Mouse (Mus musculus): Measurements from ENCODE around the gene Nipa2. TPM values are rescaled to one million over a fixed set of nuclear protein-coding genes. Genes with fewer than 3 reads are reported as not detected.
A peak's percentile ranks its signal among the peaks of the same experiment; 100 is the strongest.

Nipa2 gene
- polyA plus RNA-seq (2021), result 57.4 TPM

GRCm38 (mm10) chr7:55962004-55962908 lies at the start of gene Nipa2:
TSS of gene Nipa2 (minus strand) at chr7:55962476.
- DNase-seq (ENCODE audit: low read depth, low spot score) (peak; percentile 50), ATAC-seq (peak; percentile 96)
- ChIA-PET POLR2A (no interaction called here), CTCF (interaction anchor here (1.1 kb wide), 2 partner anchors 10 to 11 kb away, joined by 3 read pairs; no protein-coding TSS in a partner anchor)
- no peak for TF ChIP-seq CTCF (IDR thresholded peaks at IDR 0.05)
- H3K27me3 ChIP-seq, result no peaks in the 10 kb centered on the region
- in situ Hi-C loops (cut with MboI; ENCODE audit: low pct_unique_long_range_greater_than_20kb), result no loop called here

DNA sequence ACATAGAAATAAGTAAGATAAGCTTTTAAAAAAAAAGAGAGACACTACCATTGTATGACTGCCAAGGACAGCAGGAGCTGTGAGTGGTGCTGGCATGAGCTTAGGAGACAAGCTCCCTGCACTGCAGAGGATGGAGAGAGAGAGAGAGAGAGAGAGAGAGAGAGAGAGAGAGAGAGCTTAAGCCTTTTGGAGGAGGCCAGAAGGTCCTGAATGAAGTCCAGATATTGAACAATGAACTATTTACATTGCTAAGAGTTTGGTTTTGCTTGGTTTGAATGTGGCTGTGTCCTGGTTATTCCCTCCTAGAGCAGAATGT lies 48.7 kb upstream of the Nipa2 start:
- CTCF ChIA-PET, result interaction anchor here (0.8 to 3.0 kb wide), 3 partner anchors 9 to 32 kb away, joined by 4 to 9 read pairs (median 4); partner anchors contain the start of gene Nipa1
- no peak for TF ChIP-seq CTCF (IDR thresholded peaks at IDR 0.05)
- POLR2A ChIA-PET, result no interaction called here
- in situ Hi-C loops (cut with MboI; ENCODE audit: low pct_unique_long_range_greater_than_20kb), result no loop called here
- DNase-seq (ENCODE audit: low read depth, low spot score) (no peak), ATAC-seq (no peak)
- H3K27me3 ChIP-seq, result no peaks in the 10 kb centered on the region

- ATAC-seq, result peak; percentile 82
- ChIA-PET CTCF (interaction anchor here (0.8 to 3.0 kb wide), 3 partner anchors 9 to 32 kb away, joined by 4 to 9 read pairs (median 4); partner anchors contain the start of gene Nipa1), POLR2A (no interaction called here)
- H3K27me3 ChIP-seq, result no peaks in the 10 kb centered on the region
- in situ Hi-C loops (cut with MboI; ENCODE audit: low pct_unique_long_range_greater_than_20kb), result no loop called here
- peak; percentile 35 for DNase-seq (ENCODE audit: low read depth, low spot score)
- no peak for TF ChIP-seq CTCF (IDR thresholded peaks at IDR 0.05)
These were observed 48.2 kb upstream of the Nipa2 start for GRCm38 (mm10) chr7:56010318-56011017.

GRCm38 (mm10) chr7:55998997-55999396 lies 36.7 kb upstream of the Nipa2 start:
- TF ChIP-seq CTCF (IDR thresholded peaks at IDR 0.05), result no peak
- DNase-seq (ENCODE audit: low read depth, low spot score) (no peak), ATAC-seq (no peak)
- ChIA-PET POLR2A (no interaction called here), CTCF (no interaction called here)
- in situ Hi-C loops (cut with MboI; ENCODE audit: low pct_unique_long_range_greater_than_20kb), result no loop called here
- H3K27me3 ChIP-seq, result no peaks in the 10 kb centered on the region

DNA sequence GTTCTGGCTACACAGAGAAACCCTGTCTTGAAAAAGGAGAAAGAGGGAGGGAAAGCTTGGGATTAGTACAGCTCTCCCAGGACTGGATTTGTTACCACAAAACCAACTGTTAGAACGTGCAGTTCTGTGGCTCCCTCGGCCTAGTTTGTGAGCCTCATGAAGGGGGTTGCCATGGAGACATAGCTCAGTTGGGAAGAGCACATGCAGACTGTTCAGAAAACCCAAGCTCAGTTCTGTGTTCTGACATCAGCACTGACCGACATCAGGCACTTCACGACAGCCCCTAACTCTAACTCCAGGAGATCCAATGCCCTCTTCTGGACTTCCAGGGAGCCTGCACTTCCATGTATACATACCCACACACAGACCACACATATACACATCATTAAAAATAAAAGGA lies 32.7 kb upstream of the Nipa2 start:
- ATAC-seq (no peak), DNase-seq (ENCODE audit: low read depth, low spot score) (no peak)
- ChIA-PET POLR2A (no interaction called here), CTCF (interaction anchor here (1.3 kb wide), 1 partner anchor 13 kb away, joined by 3 read pairs; no protein-coding TSS in a partner anchor)
- no peaks in the 10 kb centered on the region for H3K27me3 ChIP-seq
- TF ChIP-seq CTCF (IDR thresholded peaks at IDR 0.05), result no peak
- in situ Hi-C loops (cut with MboI; ENCODE audit: low pct_unique_long_range_greater_than_20kb), result no loop called here

DNA sequence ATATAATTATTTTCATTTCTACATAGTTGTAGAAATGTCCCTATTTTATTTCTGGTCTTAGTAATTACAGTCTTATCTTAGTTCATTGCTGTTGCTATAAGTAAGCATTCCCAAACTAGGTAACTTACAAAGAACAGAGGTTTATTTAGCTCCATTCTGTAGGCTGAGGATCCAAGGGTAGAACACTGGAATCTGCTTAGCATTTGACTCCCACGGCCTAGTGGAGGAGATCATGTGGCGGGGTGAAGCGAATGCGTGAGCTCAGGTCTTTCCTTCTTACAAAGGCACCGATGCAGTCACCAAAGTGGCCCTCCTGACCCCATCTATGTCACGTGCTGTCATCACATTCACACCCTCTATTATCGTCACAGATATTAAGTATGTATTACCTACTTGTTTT lies 29.6 kb upstream of the Nipa2 start:
- DNase-seq (ENCODE audit: low read depth, low spot score), result no peak
- no peaks in the 10 kb centered on the region for H3K27me3 ChIP-seq
- in situ Hi-C loops (cut with MboI; ENCODE audit: low pct_unique_long_range_greater_than_20kb), result no loop called here
- CTCF ChIA-PET, result interaction anchor here (1.5 kb wide), 1 partner anchor 50 kb away, joined by 6 read pairs; no protein-coding TSS in a partner anchor
- ATAC-seq, result no peak
- POLR2A ChIA-PET, result no interaction called here
- TF ChIP-seq CTCF (IDR thresholded peaks at IDR 0.05), result no peak

- in situ Hi-C loops (cut with MboI; ENCODE audit: low pct_unique_long_range_greater_than_20kb), result no loop called here
- no peaks in the 10 kb centered on the region for H3K27me3 ChIP-seq
- POLR2A ChIA-PET, result no interaction called here
- no peak for TF ChIP-seq CTCF (IDR thresholded peaks at IDR 0.05)
- CTCF ChIA-PET, result interaction anchor here (1.1 kb wide), 1 partner anchor 10 kb away, joined by 3 read pairs; no protein-coding TSS in a partner anchor
- no peak for ATAC-seq
- DNase-seq (ENCODE audit: low read depth, low spot score), result no peak
These were observed 28.9 kb upstream of the Nipa2 start for GRCm38 (mm10) chr7:55991129-55991528.

DNA sequence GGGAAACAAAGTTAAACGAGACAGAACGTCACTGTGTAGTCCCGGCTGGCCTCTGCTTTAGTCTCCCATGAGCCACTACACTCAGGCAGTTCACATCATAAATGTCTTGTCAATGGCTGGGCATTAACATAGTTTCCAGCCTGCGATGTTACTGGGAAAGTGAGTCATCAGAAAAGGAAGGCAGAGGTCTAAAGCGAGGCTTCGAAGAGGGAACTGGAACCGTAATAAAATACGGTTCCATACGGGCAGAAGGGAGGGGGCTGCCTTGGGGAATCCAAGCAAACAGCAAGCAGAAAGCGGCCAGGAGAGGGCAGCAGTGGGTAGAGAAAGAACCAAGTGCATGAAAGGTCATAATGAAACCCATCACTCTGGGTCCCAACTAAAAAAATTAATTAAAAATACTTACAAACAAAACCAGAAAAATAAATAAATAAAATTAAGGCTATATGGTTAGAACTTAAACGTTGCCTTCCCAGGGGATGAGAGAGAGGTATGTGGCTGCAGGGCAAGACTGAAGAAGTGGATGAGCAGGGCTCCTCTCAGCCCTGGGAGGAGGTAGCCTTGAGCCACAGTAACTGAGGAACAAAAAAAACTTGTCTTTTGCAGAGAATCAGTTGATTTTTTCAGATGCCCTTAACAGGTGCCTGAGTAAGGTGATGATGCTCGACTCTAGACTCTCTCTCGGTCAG lies 24.4 kb upstream of the Nipa2 start:
- ChIA-PET CTCF (interaction anchor here (1.8 kb wide), 2 partner anchors 9 to 24 kb away, joined by 4 read pairs; no protein-coding TSS in a partner anchor), POLR2A (no interaction called here)
- ATAC-seq (peak; percentile 54), DNase-seq (ENCODE audit: low read depth, low spot score) (no peak)
- peak; percentile 71 for TF ChIP-seq CTCF (IDR thresholded peaks at IDR 0.05)
- in situ Hi-C loops (cut with MboI; ENCODE audit: low pct_unique_long_range_greater_than_20kb), result loop anchor here (10.0 kb wide), 1 partner anchor 58 kb away; no protein-coding TSS in a partner anchor
- H3K27me3 ChIP-seq, result no peaks in the 10 kb centered on the region

DNA sequence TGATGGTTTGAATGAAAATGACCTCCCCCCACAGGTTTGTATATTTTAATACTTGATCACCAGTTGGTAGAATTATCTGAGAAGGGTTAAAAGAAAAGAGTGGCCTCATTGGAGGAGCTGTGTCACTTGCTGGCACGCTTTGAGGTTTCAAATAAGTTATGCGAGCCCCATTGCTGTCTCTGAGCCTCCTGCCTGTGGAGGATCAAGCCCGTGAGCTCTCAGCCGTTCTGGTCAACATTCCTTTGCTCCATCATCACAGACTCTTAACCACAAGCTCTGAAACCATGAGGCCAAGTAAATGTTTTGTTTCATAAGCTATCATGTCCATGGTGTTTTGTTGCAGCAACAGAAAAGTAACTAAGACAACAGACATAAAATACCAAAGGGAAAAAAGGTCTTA lies 22.5 kb upstream of the Nipa2 start:
- ATAC-seq, result peak; percentile 60
- POLR2A ChIA-PET, result no interaction called here
- in situ Hi-C loops (cut with MboI; ENCODE audit: low pct_unique_long_range_greater_than_20kb), result loop anchor here (10.0 kb wide), 1 partner anchor 60 kb away; no protein-coding TSS in a partner anchor
- no peaks in the 10 kb centered on the region for H3K27me3 ChIP-seq
- TF ChIP-seq CTCF (IDR thresholded peaks at IDR 0.05), result no peak
- DNase-seq (ENCODE audit: low read depth, low spot score), result no peak
- CTCF ChIA-PET, result interaction anchor here (1.0 to 1.8 kb wide), 4 partner anchors 11 to 58 kb away, joined by 3 to 8 read pairs (median 4); partner anchors contain the start of gene Nipa1

DNA sequence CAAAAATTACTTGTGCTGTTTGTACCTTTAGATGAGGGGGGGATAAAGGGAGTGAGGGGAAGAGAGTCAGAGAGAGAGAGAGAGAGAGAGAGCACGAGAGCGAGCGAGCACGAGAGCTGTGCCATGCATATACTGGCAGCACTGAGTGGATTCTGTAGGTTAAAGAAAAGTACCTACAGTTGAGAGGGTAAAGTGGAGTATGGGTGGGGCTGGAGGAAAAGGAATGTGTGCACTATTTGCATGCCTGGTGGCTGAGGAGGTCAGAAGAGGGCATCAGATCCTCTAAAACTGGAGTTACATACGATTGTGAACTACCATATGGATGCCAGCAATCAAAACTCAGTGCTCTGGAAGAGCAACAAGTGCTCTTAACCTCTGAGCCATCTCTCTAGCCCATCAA lies 20.8 kb upstream of the Nipa2 start:
- ChIA-PET CTCF (no interaction called here), POLR2A (no interaction called here)
- no peak for DNase-seq (ENCODE audit: low read depth, low spot score)
- no peak for ATAC-seq
- TF ChIP-seq CTCF (IDR thresholded peaks at IDR 0.05), result no peak
- no peaks in the 10 kb centered on the region for H3K27me3 ChIP-seq
- in situ Hi-C loops (cut with MboI; ENCODE audit: low pct_unique_long_range_greater_than_20kb), result loop anchor here (10.0 kb wide), 1 partner anchor 62 kb away; no protein-coding TSS in a partner anchor

Data from Patski (cell line).